Mouse (Mus musculus) embryonic fibroblast, embryonic 13.5 days (primary cell): ENCODE measurements around the gene Srrm2. TPM values are rescaled to one million over a fixed set of nuclear protein-coding genes. Genes with fewer than 3 reads are reported as not detected.

Source experiments
- H3K27ac ChIP-seq: 2 replicates; pipeline ENCODE4 v1.5.1; 2012; ENCODE audit warnings: low read length, control low read depth, inconsistent platforms; ENCODE audit not compliant: insufficient read depth
- H3K4me1 ChIP-seq: 2 replicates; pipeline ENCODE4 v1.6.1; 2011; ENCODE audit warnings: low read length; ENCODE audit not compliant: control insufficient read depth, insufficient read depth
- H3K4me3 ChIP-seq: 2 replicates; pipeline ENCODE4 v1.5.1; 2011; ENCODE audit warnings: mild to moderate bottlenecking, control low read depth, low read length; ENCODE audit not compliant: insufficient read depth
- CTCF ChIP-seq: IDR thresholded peaks from 2 replicates; pipeline ENCODE4 v1.5.1; 2011; ENCODE audit warnings: mild to moderate bottlenecking, control low read depth, low read length, moderate library complexity, borderline replicate concordance; ENCODE audit not compliant: insufficient read depth
- POLR2A ChIP-seq: IDR thresholded peaks from 2 replicates; pipeline ENCODE4 v1.6.1; 2011; ENCODE audit warnings: low read depth, mild to moderate bottlenecking, control low read depth, low read length, moderate library complexity
- polyA plus RNA-seq: library from polyadenylated mRNA; stranded (reverse); fragments of >200 nt; gene quantifications from 2 replicates; pipeline ENCODE4 v1.2.4, GENCODE M21; 2011; ENCODE audit warnings: low read depth; ENCODE audit not compliant: missing spikeins, insufficient read length

Gene Srrm2
- polyA plus RNA-seq, 1 experiment = 303 TPM

GRCm38 (mm10) chr17:23803366-23804041, 13.2 kb downstream of the Srrm2 start:
- H3K27ac ChIP-seq = peak overlapping the region; percentile 68
- peaks cover 3% of the 10 kb centered on the region for H3K4me1 ChIP-seq
- no peak for TF ChIP-seq CTCF
- TF ChIP-seq POLR2A = no peak
- H3K4me3 ChIP-seq = peak overlapping the region; percentile 98

DNA sequence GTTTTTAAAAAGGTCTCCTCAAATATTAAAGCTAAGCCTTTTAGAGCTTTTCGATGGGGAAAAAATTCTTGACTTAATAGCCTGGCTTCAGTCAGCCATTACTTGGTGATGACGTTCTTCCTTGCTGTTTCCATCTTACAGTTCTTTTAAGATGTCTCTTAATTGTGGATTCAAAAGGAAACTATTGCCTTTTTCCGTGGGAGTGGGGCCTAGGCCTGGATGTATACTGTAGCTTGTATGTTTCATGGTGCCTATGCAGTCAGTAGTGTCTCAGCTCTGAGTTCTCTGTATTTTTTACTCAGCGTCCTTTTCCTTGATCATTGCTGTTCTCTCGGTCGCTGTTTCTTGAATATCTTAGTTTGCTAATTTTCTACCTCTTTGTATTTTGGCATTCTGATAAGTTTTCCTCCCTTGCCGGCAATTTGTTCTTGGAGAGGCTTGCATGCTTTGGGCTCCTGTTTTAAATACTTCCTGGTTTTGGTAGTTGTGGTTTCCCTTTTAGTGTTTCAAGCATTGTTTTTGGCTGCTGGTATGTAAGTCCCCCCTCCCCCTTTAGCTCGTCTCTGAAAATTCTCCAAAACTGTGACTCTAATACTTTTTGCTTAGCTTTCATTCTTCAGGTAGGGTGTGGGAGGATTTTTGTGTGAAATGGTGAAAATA, 14.2 kb downstream of the Srrm2 start:
- TF ChIP-seq CTCF (no peak), POLR2A (no peak)

GRCm38 (mm10) chr17:23806867-23807266, 16.5 kb downstream of the Srrm2 start:
- TF ChIP-seq CTCF = no peak; the same call in 1 of the 2 replicates
- TF ChIP-seq POLR2A = no peak
- Histone ChIP-seq H3K4me1 (peaks cover 3% of the 10 kb centered on the region), H3K4me3 (peak overlapping the region; percentile 31), H3K27ac (no peak overlapping the region)

More for the DNA sequence above, 14.2 kb downstream of the Srrm2 start:
- Histone ChIP-seq H3K4me1 (peaks cover 3% of the 10 kb centered on the region), H3K4me3 (peak overlapping the region; percentile 98), H3K27ac (peak overlapping the region; percentile 60)

- Histone ChIP-seq H3K4me3 (no peak overlapping the region), H3K27ac (no peak overlapping the region), H3K4me1 (peaks cover 3% of the 10 kb centered on the region; the same call in 1 of the 2 replicates)
- TF ChIP-seq CTCF (no peak), POLR2A (no peak)
Observed at GRCm38 (mm10) chr17:23807918-23808317, 17.6 kb downstream of the Srrm2 start.

GRCm38 (mm10) chr17:23815641-23816040, 25.3 kb downstream of the Srrm2 start:
- Histone ChIP-seq H3K27ac (no peak overlapping the region), H3K4me3 (no peak overlapping the region), H3K4me1 (no peaks in the 10 kb centered on the region)
- TF ChIP-seq POLR2A (no peak), CTCF (no peak)

DNA sequence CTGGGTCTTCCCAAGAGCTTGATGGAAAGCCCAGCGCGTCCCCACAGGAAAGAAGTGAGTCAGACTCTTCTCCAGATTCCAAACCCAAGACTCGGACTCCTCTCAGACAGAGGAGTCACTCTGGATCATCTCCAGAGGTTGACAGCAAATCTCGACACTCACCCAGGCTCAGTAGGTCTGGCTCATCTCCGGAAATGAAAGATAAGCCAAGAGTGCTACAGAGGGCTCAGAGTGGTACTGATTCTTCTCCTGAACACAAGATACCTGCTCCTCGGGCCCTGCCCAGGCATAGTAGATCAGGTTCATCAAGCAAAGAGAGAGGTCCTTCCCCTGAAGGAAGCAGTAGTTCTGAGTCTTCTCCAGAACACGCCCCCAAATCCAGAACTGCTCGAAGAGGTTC, 28.2 kb downstream of the Srrm2 start:
- Histone ChIP-seq H3K27ac (no peak overlapping the region), H3K4me1 (no peaks in the 10 kb centered on the region), H3K4me3 (no peak overlapping the region)
- TF ChIP-seq POLR2A = no peak
- TF ChIP-seq CTCF = no peak

GRCm38 (mm10) chr17:23819235-23819634, 28.9 kb downstream of the Srrm2 start:
- Histone ChIP-seq H3K4me1 (no peaks in the 10 kb centered on the region), H3K27ac (no peak overlapping the region), H3K4me3 (no peak overlapping the region)
- TF ChIP-seq CTCF = no peak
- TF ChIP-seq POLR2A = no peak

- Histone ChIP-seq H3K4me3 (no peak overlapping the region), H3K4me1 (no peaks in the 10 kb centered on the region; the same call in 1 of the 2 replicates), H3K27ac (no peak overlapping the region)
- TF ChIP-seq POLR2A (no peak), CTCF (no peak)
Observed at GRCm38 (mm10) chr17:23820731-23821130, 30.4 kb downstream of the Srrm2 start.

GRCm38 (mm10) chr17:23822094-23822493, 31.8 kb downstream of the Srrm2 start:
- H3K4me1 ChIP-seq = no peaks in the 10 kb centered on the region; the same call in 1 of the 2 replicates
- H3K27ac ChIP-seq = no peak overlapping the region
- H3K4me3 ChIP-seq = no peak overlapping the region
- no peak for TF ChIP-seq CTCF
- TF ChIP-seq POLR2A = no peak

DNA sequence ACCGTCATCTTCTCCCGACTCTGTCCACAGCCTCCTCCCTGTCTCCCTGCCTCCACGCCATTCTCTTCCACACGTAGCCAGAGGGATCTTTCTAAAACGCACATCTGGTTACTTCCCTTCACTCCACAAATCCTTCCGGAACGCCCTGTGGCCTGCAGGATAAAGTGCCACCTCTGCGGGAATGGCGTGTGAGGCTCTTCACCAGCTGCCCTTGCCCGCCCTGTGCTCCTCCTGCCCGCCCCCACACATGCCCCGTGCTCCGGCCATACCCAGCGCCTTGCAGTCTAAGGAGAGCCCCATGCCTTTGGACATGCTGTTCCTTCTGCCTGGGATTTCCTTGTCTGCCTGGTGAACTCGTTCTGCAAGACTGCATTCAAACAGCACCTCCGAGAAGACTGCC, 32.7 kb downstream of the Srrm2 start:
- no peak overlapping the region for H3K4me3 ChIP-seq
- TF ChIP-seq POLR2A (no peak), CTCF (no peak)
- H3K27ac ChIP-seq = no peak overlapping the region
- H3K4me1 ChIP-seq = peaks cover 4% of the 10 kb centered on the region
